Mouse (Mus musculus): ENCODE results near the gene Plscr2. TPM values are rescaled to one million over a fixed set of nuclear protein-coding genes. Genes with fewer than 3 reads are reported as not detected.
"Not testable (repeated sequence)": the region's sequence is repeated elsewhere in the genome, so short reads cannot be mapped to it uniquely, and the experiment has no call there.

Plscr2 gene
- polyA plus RNA-seq, 1 experiment from 2014 or later = 2.8 TPM

DNA sequence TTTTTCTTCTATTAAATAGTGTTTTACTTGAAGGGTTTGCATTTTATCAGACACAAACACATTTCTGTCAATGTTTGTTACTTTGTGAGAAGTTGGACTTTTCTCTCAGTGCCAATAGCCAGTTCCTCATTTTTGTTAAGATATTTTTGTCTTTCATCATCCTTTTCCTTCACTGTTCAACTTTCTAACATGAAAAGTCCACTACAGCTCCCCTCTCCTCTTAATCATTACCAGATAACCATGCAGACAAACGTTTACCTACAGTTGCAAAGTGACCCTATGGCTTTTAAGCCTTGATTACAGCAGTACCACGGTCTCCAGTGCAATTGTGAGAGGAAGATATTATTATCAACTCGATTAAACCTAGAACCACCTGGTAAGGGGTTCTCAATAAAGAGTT is 25.8 kb downstream of the Plscr2 start:
- H3K27ac ChIP-seq (ENCODE audit: low read depth, low read length) = no peak overlapping the region
- H3K36me3 ChIP-seq (ENCODE audit: control insufficient read depth, insufficient read depth) = no peaks in the 10 kb centered on the region
- H3K27me3 ChIP-seq (replicated peaks; ENCODE audit: control insufficient read depth, insufficient read depth, low read length) = no peaks in the 10 kb centered on the region
- 47% methylated on average over 3 of the region's 3 CpGs for WGBS
- no peak overlapping the region for H3K4me2 ChIP-seq (replicated peaks; ENCODE audit: low read depth)
- H3K9me3 ChIP-seq (ENCODE audit: control insufficient read depth) = no peaks in the 10 kb centered on the region
- no peak for TF ChIP-seq CTCF (IDR thresholded peaks at IDR 0.05; ENCODE audit: low read depth)
- 0 out of 2 replicates have a peak, but pooled peaks cover 6% of the 10 kb centered on the region for H3K4me1 ChIP-seq (replicated peaks; ENCODE audit: control insufficient read depth, insufficient read depth, low read length)
- no peak overlapping the region for H3K4me3 ChIP-seq (ENCODE audit: low read depth, low read length)
- H3K9ac ChIP-seq (ENCODE audit: low read depth, low read length) = no peak overlapping the region
- ATAC-seq = no peak

GRCm38 (mm10) chr9:92305075-92305474 is 29.7 kb downstream of the Plscr2 start:
- 52% methylated on average over 8 of the region's 8 CpGs for WGBS
- peak overlapping the region; percentile 35; the same call in 1 of the 2 replicates for H3K4me2 ChIP-seq (replicated peaks; ENCODE audit: low read depth)
- no peak overlapping the region for H3K4me3 ChIP-seq (ENCODE audit: low read depth, low read length)
- no peaks in the 10 kb centered on the region for H3K36me3 ChIP-seq (ENCODE audit: control insufficient read depth, insufficient read depth)
- 0 out of 2 replicates have a peak, but pooled peaks cover 6% of the 10 kb centered on the region for H3K4me1 ChIP-seq (replicated peaks; ENCODE audit: control insufficient read depth, insufficient read depth, low read length)
- H3K9ac ChIP-seq (ENCODE audit: low read depth, low read length) = no peak overlapping the region
- ATAC-seq = peak; percentile 25
- no peaks in the 10 kb centered on the region for H3K27me3 ChIP-seq (replicated peaks; ENCODE audit: control insufficient read depth, insufficient read depth, low read length)
- TF ChIP-seq CTCF (IDR thresholded peaks at IDR 0.05; ENCODE audit: low read depth) = no peak
- H3K9me3 ChIP-seq (ENCODE audit: control insufficient read depth) = no peaks in the 10 kb centered on the region
- H3K27ac ChIP-seq (ENCODE audit: low read depth, low read length) = no peak overlapping the region

DNA sequence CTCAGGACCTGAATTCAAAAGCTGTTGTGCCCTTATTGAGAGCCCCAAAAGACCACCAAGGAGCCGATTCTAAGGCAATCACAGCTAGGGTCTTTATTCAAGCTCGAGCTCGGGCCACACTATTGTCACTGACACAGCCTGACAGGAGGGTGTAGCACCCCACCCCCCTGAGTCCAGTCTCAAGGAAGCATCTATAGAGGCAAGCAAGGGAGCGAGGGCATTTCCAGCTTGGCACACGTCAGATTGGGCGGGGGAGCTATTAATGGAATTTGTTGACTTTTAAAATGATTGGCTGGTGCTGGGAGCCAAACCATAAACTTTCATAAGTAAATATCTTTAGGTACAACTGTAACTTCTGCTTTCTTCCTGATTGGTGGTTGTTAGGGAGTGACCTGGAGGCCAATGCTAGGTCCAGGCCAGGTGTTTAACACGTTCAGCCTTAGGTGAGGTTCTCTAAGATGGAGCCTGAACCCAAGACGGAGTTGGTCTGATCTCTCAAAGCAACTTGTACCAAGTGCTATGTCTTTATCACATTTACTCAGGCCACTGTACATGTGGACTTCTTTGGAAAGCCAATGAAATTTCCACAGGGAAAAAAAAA is 30.3 kb downstream of the Plscr2 start:
- ATAC-seq = peak; percentile 80
- no peak overlapping the region for H3K4me3 ChIP-seq (ENCODE audit: low read depth, low read length)
- no peaks in the 10 kb centered on the region for H3K36me3 ChIP-seq (ENCODE audit: control insufficient read depth, insufficient read depth)
- no peak for TF ChIP-seq CTCF (IDR thresholded peaks at IDR 0.05; ENCODE audit: low read depth)
- H3K27ac ChIP-seq (ENCODE audit: low read depth, low read length) = no peak overlapping the region
- H3K4me1 ChIP-seq (replicated peaks; ENCODE audit: control insufficient read depth, insufficient read depth, low read length) = 0 out of 2 replicates have a peak, but pooled peaks cover 6% of the 10 kb centered on the region
- no peak overlapping the region for H3K4me2 ChIP-seq (replicated peaks; ENCODE audit: low read depth)
- no peaks in the 10 kb centered on the region for H3K27me3 ChIP-seq (replicated peaks; ENCODE audit: control insufficient read depth, insufficient read depth, low read length)
- H3K9me3 ChIP-seq (ENCODE audit: control insufficient read depth) = no peaks in the 10 kb centered on the region
- 60% methylated on average over 8 of the region's 8 CpGs for WGBS
- H3K9ac ChIP-seq (ENCODE audit: low read depth, low read length) = no peak overlapping the region

- no peak within 1 kb of the TSS for H3K27ac ChIP-seq (ENCODE audit: low read depth, low read length)
- no peak within 1 kb of the TSS for H3K4me3 ChIP-seq (ENCODE audit: low read depth, low read length)
- H3K27me3 ChIP-seq (replicated peaks; ENCODE audit: control insufficient read depth, insufficient read depth, low read length) = no peaks in the 10 kb centered on the region
- H3K4me1 ChIP-seq (replicated peaks; ENCODE audit: control insufficient read depth, insufficient read depth, low read length) = 0 out of 2 replicates have a peak, but pooled peaks cover 6% of the 10 kb centered on the region
- WGBS = 83% methylated on average over 1 of the region's 1 CpGs
- H3K9ac ChIP-seq (ENCODE audit: low read depth, low read length) = no peak within 1 kb of the TSS
- no peaks in the 10 kb centered on the region for H3K9me3 ChIP-seq (ENCODE audit: control insufficient read depth)
- no peak within 1 kb of the TSS for H3K4me2 ChIP-seq (replicated peaks; ENCODE audit: low read depth)
- H3K36me3 ChIP-seq (ENCODE audit: control insufficient read depth, insufficient read depth) = no peaks in the 10 kb centered on the region
- TF ChIP-seq CTCF (IDR thresholded peaks at IDR 0.05; ENCODE audit: low read depth) = no peak
- no peak for ATAC-seq
Measured at GRCm38 (mm10) chr9:92309077-92309476, 33.7 kb downstream of the Plscr2 start, which contains the start of gene 1700057G04Rik. 1700057G04Rik (plus strand) TSS chr9:92309377.

DNA sequence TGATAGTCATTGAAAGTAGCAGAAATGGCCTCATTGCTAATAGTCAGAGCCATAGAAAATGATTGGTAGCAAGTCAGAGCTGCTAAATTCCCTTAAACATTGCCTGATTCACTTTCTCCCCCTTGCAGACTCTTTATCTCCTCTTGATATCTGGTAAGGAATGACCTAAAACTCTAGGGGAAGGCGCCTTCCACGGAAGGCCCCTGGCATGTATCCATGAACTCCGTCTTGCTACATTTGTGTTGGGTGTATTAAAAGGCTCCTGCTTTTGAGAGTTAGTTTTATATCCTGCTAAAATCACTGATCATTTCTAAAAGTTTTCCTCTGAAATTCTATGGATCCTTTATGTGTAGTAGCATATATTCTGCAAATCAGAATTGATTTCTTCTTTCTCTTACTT is 41.4 kb downstream of the Plscr2 start:
- WGBS = 87% methylated on average over 3 of the region's 3 CpGs
- Histone ChIP-seq H3K9me3 (ENCODE audit: control insufficient read depth) (no peaks in the 10 kb centered on the region), H3K4me3 (ENCODE audit: low read depth, low read length) (no peak overlapping the region), H3K4me1 (replicated peaks; ENCODE audit: control insufficient read depth, insufficient read depth, low read length) (no peaks in the 10 kb centered on the region), H3K9ac (ENCODE audit: low read depth, low read length) (no peak overlapping the region), H3K4me2 (replicated peaks; ENCODE audit: low read depth) (no peak overlapping the region), H3K27ac (ENCODE audit: low read depth, low read length) (no peak overlapping the region), H3K36me3 (ENCODE audit: control insufficient read depth, insufficient read depth) (no peaks in the 10 kb centered on the region), H3K27me3 (replicated peaks; ENCODE audit: control insufficient read depth, insufficient read depth, low read length) (no peaks in the 10 kb centered on the region)
- no peak for ATAC-seq
- TF ChIP-seq CTCF (IDR thresholded peaks at IDR 0.05; ENCODE audit: low read depth) = no peak

DNA sequence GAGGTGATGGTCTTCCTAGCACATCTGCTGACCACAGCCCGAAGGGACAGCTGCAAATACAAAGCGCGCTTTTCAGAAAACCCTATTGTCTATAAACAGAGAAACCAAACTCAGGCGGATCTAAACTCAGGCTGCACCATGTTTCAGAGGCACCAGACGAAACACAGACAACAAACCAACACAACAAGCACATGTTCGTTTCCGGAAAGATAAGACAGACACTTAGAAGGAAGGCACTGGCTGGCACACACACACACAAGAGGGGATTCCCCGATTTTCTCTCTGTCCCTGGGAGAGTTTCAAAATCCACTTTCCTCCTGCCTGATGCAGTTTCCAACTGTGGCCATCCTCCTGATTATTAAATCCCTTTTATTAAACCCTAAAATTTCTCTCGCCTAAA is 50.5 kb downstream of the Plscr2 start:
- not testable (repeated sequence) for ATAC-seq; H3K27ac ChIP-seq (ENCODE audit: low read depth, low read length); H3K9ac ChIP-seq (ENCODE audit: low read depth, low read length); H3K4me3 ChIP-seq (ENCODE audit: low read depth, low read length); H3K4me1 ChIP-seq (replicated peaks; ENCODE audit: control insufficient read depth, insufficient read depth, low read length); H3K27me3 ChIP-seq (replicated peaks; ENCODE audit: control insufficient read depth, insufficient read depth, low read length); H3K4me2 ChIP-seq (replicated peaks; ENCODE audit: low read depth); H3K36me3 ChIP-seq (ENCODE audit: control insufficient read depth, insufficient read depth); H3K9me3 ChIP-seq (ENCODE audit: control insufficient read depth)
- 75% methylated on average over 9 of the region's 9 CpGs for WGBS

Measured in intestine, postnatal 0 days (tissue).